In the genomic region with DNA sequence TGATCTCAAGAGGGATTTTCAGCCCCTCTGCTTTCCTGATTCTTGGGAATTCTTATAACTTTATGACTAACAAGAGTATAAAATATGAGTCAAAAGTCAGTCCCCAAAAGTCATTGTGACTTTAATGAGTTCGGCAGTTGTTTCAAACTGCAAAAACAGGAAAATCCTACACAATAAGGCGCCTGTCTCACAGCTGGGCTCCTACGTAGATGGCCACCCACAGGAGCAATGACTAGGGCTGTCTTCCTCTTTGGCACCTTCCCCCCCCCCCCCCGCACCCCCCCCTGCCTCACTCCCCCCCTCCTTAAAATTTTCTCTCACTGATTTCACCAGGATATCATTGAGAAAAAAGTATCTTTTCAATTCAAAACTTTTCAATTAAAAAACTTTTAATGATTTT, we compare ENCODE assay signal across 14 mouse cellular contexts.
DNase-seq lines count a peak whose midpoint lies in the region; ATAC-seq and TF ChIP-seq lines count a peak whose summit lies in the region.
"Had no signal": no experiment of that assay in that cellular context is flagged by ENCODE, and none has a peak within 500 bp of the region (broad histone marks: within the 10 kb centered on the region; RNA-seq: fewer than 3 reads in every experiment).

No protein-coding gene starts in this region.

- no peak overlapping the region for H3K4me3 ChIP-seq in intestine, embryonic 14.5 days (ENCODE audit: low read depth, low read length)
- H3K4me3 ChIP-seq in intestine, embryonic 16.5 days (ENCODE audit: low read length), result no peak overlapping the region
- H3K4me3 ChIP-seq in liver, adult 2 months (ENCODE audit: insufficient read depth, low read depth, low read length), result no peak overlapping the region
- H3K4me3 ChIP-seq in liver, embryonic 12.5 days, result no peak overlapping the region
- no peak overlapping the region for H3K4me3 ChIP-seq in CH12.LX (replicated peaks in 1 of 3; ENCODE audit: low read depth in 2 of 3, low read length in 2 of 3, poor library complexity in 1 of 3)
- H3K4me3 ChIP-seq: hindbrain, embryonic 10.5 days; liver, embryonic 15.5 days; megakaryocyte, embryonic 14.5 days; midbrain, embryonic 15.5 days had no signal

- no peak for TF ChIP-seq POLR2A in liver, adult 2 months (IDR thresholded peaks at IDR 0.05; ENCODE audit: extremely low read depth, insufficient read depth, low read length)
- TF ChIP-seq POLR2A in CH12.LX (IDR thresholded peaks at IDR 0.05; ENCODE audit: low read depth, low read length), result no peak

- no peak overlapping the region for H3K9ac ChIP-seq in intestine, embryonic 14.5 days (ENCODE audit: low read length)
- H3K9ac ChIP-seq in intestine, embryonic 16.5 days (ENCODE audit: low read depth, low read length), result no peak overlapping the region
- peak overlapping the region; percentile 73 for H3K9ac ChIP-seq in liver, adult 2 months (ENCODE audit: low read depth, low read length)
- no peak overlapping the region for H3K9ac ChIP-seq in liver, embryonic 12.5 days
- no peak overlapping the region for H3K9ac ChIP-seq in CH12.LX (ENCODE audit: insufficient read depth, low read depth)
- H3K9ac ChIP-seq: liver, embryonic 15.5 days; midbrain, embryonic 15.5 days had no signal

- 58% methylated on average over 3 of the region's 4 CpGs for WGBS in intestine, embryonic 14.5 days
- 60% methylated on average over 3 of the region's 4 CpGs for WGBS in intestine, embryonic 16.5 days
- 39% methylated on average over 3 of the region's 4 CpGs for WGBS in liver, adult 2 months
- WGBS in liver, embryonic 12.5 days (ENCODE audit: insufficient replicate concordance), result 70% methylated on average over 3 of the region's 4 CpGs

- in situ Hi-C loops in CH12.LX (cut with MboI; ENCODE audit: low pct_ligation_motif_present, low pct_unique_long_range_greater_than_20kb, low sequenced_read_pairs), result no loop called here

- ATAC-seq in intestine, embryonic 14.5 days (replicated peaks; ENCODE audit: low FRiP score, low TSS enrichment, low read depth), result no peak
- no peak for ATAC-seq in intestine, embryonic 16.5 days
- no peak for ATAC-seq in liver, embryonic 12.5 days
- ATAC-seq: midbrain, embryonic 15.5 days had no signal

- H3K36me3 ChIP-seq in intestine, embryonic 14.5 days (ENCODE audit: control insufficient read depth, insufficient read depth, low read length), result no peaks in the 10 kb centered on the region
- no peaks in the 10 kb centered on the region for H3K36me3 ChIP-seq in intestine, embryonic 16.5 days (ENCODE audit: control insufficient read depth, insufficient read depth, low read length)
- H3K36me3 ChIP-seq in liver, adult 2 months (ENCODE audit: control insufficient read depth, insufficient read depth, low read length), result no peaks in the 10 kb centered on the region; the same call in 1 of the 2 replicates
- H3K36me3 ChIP-seq in liver, embryonic 12.5 days, result no peaks in the 10 kb centered on the region
- H3K36me3 ChIP-seq in CH12.LX (replicated peaks in 1 of 2; ENCODE audit: control insufficient read depth in 1 of 2, insufficient read depth in 1 of 2, low read length in 1 of 2), result peaks cover 9 to 51% of the 10 kb centered on the region in 2 experiments
- H3K36me3 ChIP-seq: hindbrain, embryonic 10.5 days; liver, embryonic 15.5 days; midbrain, embryonic 15.5 days had no signal

- no peaks in the 10 kb centered on the region for H3K9me3 ChIP-seq in intestine, embryonic 14.5 days (ENCODE audit: control insufficient read depth, low read length)
- no peaks in the 10 kb centered on the region for H3K9me3 ChIP-seq in intestine, embryonic 16.5 days (ENCODE audit: control insufficient read depth, low read length)
- no peaks in the 10 kb centered on the region for H3K9me3 ChIP-seq in liver, embryonic 12.5 days (replicated peaks)
- no peaks in the 10 kb centered on the region for H3K9me3 ChIP-seq in CH12.LX (replicated peaks; ENCODE audit: low read length)
- H3K9me3 ChIP-seq: hindbrain, embryonic 10.5 days; liver, embryonic 15.5 days; megakaryocyte, embryonic 14.5 days; midbrain, embryonic 15.5 days had no signal

- no peak overlapping the region for H3K27ac ChIP-seq in intestine, embryonic 14.5 days (ENCODE audit: low read depth)
- no peak overlapping the region for H3K27ac ChIP-seq in intestine, embryonic 16.5 days (ENCODE audit: low read length)
- H3K27ac ChIP-seq in liver, adult 2 months (replicated peaks; ENCODE audit: insufficient read depth, low read depth, low read length), result peak overlapping the region; percentile 91
- H3K27ac ChIP-seq in liver, embryonic 12.5 days, result no peak overlapping the region
- no peak overlapping the region for H3K27ac ChIP-seq in CH12.LX (ENCODE audit: insufficient read depth, low read depth)
- H3K27ac ChIP-seq: hindbrain, embryonic 10.5 days; liver, embryonic 15.5 days; midbrain, embryonic 15.5 days had no signal

- H3K79me2 ChIP-seq in liver, adult 2 months (ENCODE audit: control insufficient read depth, insufficient read depth, low read length), result peaks cover 32% of the 10 kb centered on the region
- peaks cover 85% of the 10 kb centered on the region for H3K79me2 ChIP-seq in CH12.LX (replicated peaks; ENCODE audit: control insufficient read depth, extremely low read depth, insufficient read depth, poor library complexity, severe bottlenecking)

- H3K4me2 ChIP-seq in intestine, embryonic 14.5 days (ENCODE audit: low read length), result no peak overlapping the region
- H3K4me2 ChIP-seq in intestine, embryonic 16.5 days (ENCODE audit: low read depth, low read length), result no peak overlapping the region
- H3K4me2 ChIP-seq in liver, embryonic 12.5 days, result no peak overlapping the region
- peak overlapping the region; percentile 62; the same call in 1 of the 2 replicates for H3K4me2 ChIP-seq in CH12.LX (ENCODE audit: insufficient read depth, low read depth, poor library complexity, severe bottlenecking)
- H3K4me2 ChIP-seq: liver, embryonic 15.5 days; midbrain, embryonic 15.5 days had no signal

- no peak for TF ChIP-seq RAD21 in CH12.LX (IDR thresholded peaks at IDR 0.05; ENCODE audit: low read depth, low read length)

- no peak for TF ChIP-seq EP300 in CH12.LX (IDR thresholded peaks at IDR 0.05; ENCODE audit: low read length)

- no peaks in the 10 kb centered on the region for H3K27me3 ChIP-seq in intestine, embryonic 14.5 days (replicated peaks; ENCODE audit: control insufficient read depth, insufficient read depth, low read length)
- no peaks in the 10 kb centered on the region for H3K27me3 ChIP-seq in intestine, embryonic 16.5 days (replicated peaks; ENCODE audit: control insufficient read depth, insufficient read depth, low read length)
- H3K27me3 ChIP-seq in liver, adult 2 months (ENCODE audit: control insufficient read depth, insufficient read depth, low read length), result no peaks in the 10 kb centered on the region
- H3K27me3 ChIP-seq in liver, embryonic 12.5 days (replicated peaks), result no peaks in the 10 kb centered on the region
- no peaks in the 10 kb centered on the region for H3K27me3 ChIP-seq in CH12.LX (replicated peaks)
- H3K27me3 ChIP-seq: liver, embryonic 15.5 days; megakaryocyte, embryonic 14.5 days; midbrain, embryonic 15.5 days had no signal

- dilution Hi-C loops in CH12.LX (cut with MboI; ENCODE audit: extremely low pct_ligation_motif_present, extremely low pct_unique_long_range_greater_than_20kb, low sequenced_read_pairs), result no loop called here

- peaks cover 13% of the 10 kb centered on the region; the same call in 1 of the 2 replicates for H3K4me1 ChIP-seq in intestine, embryonic 14.5 days (replicated peaks; ENCODE audit: control insufficient read depth, insufficient read depth, low read length)
- H3K4me1 ChIP-seq in intestine, embryonic 16.5 days (ENCODE audit: control insufficient read depth, insufficient read depth, low read length), result peaks cover 14% of the 10 kb centered on the region
- H3K4me1 ChIP-seq in liver, adult 2 months (ENCODE audit: control insufficient read depth, insufficient read depth, low read length), result peaks cover 35% of the 10 kb centered on the region
- H3K4me1 ChIP-seq in liver, embryonic 12.5 days, result peaks cover 31% of the 10 kb centered on the region
- H3K4me1 ChIP-seq in CH12.LX (ENCODE audit: control insufficient read depth in 1 of 2, insufficient read depth in 2 of 2), result peaks cover 34 to 91% of the 10 kb centered on the region in 2 experiments

- peak; percentile 29 for DNase-seq in intestine, embryonic 14.5 days (ENCODE audit: low spot score)
- no peak for DNase-seq in liver, adult 2 months (ENCODE audit: extremely low read depth, low read depth, low spot score)
- peak; percentile 27 for DNase-seq in CD4-positive, CD25-positive, alpha-beta regulatory T cell, adult 2 months (ENCODE audit: low read depth, low spot score)
- no peak for DNase-seq in CH12.LX (ENCODE audit: extremely low read depth)
- DNase-seq in thymus, postnatal 25 days, result no peak
- DNase-seq: gastrocnemius, postnatal 10 days; retina, postnatal 1 day; right cerebral cortex, postnatal 4 days had no signal

- no peak for TF ChIP-seq CTCF in liver, adult 2 months (IDR thresholded peaks at IDR 0.05; ENCODE audit: low read depth, low read length)
- no peak for TF ChIP-seq CTCF in CH12.LX (conservative IDR thresholded peaks at IDR 0.05 in 1 of 2, IDR thresholded peaks at IDR 0.05 in 1 of 2; ENCODE audit: low read depth in 2 of 2, low read length in 2 of 2)

TF ChIP-seq in CH12.LX, 34 proteins besides CTCF, POLR2A, EP300 and RAD21:
- no peak for TF ChIP-seq ZKSCAN1 (IDR thresholded peaks at IDR 0.05; ENCODE audit: borderline replicate concordance, low read depth, low read length)
- TF ChIP-seq JUND (conservative IDR thresholded peaks at IDR 0.05; ENCODE audit: low read depth, low read length), result no peak
- no peak for TF ChIP-seq ZC3H11A (IDR thresholded peaks at IDR 0.05; ENCODE audit: low read depth, low read length)
- TF ChIP-seq TBP (conservative IDR thresholded peaks at IDR 0.05; ENCODE audit: low read depth, low read length), result no peak
- peak; percentile 11; the same call in 1 of the 2 replicates for TF ChIP-seq ETS1 (conservative IDR thresholded peaks at IDR 0.05; ENCODE audit: low read depth, low read length)
- TF ChIP-seq POLR2AphosphoS2 (IDR thresholded peaks at IDR 0.05; ENCODE audit: low read depth, low read length), result no peak
- TF ChIP-seq CHD1 (IDR thresholded peaks at IDR 0.05; ENCODE audit: low read depth, low read length), result no peak
- TF ChIP-seq JUN (IDR thresholded peaks at IDR 0.05; ENCODE audit: insufficient read depth, low read depth, low read length), result no peak

Comparison
In these comparisons a context has a peak if more than half of its experiments do, and no peak if none do; other contexts are left out.
1. DNase-seq: peak in intestine, embryonic 14.5 days (single experiment) and CD4-positive, CD25-positive, alpha-beta regulatory T cell, adult 2 months (single experiment); none in liver, adult 2 months (single experiment), CH12.LX (single experiment) and thymus, postnatal 25 days (single experiment).